Mouse (Mus musculus): ENCODE results near the gene Aldh2. TPM values are rescaled to one million over a fixed set of nuclear protein-coding genes. Genes with fewer than 3 reads are reported as not detected.

The Aldh2 gene
- polyA plus RNA-seq, 1 experiment from 2014 or later = 110 TPM

Other genes with a start within 250 kb of the Aldh2 start
- gene Trafd1, start 208.2 kb downstream of the Aldh2 start, polyA plus RNA-seq (2016; fragmentation: Nextera tagmentation; extraction: Ambion mirVana) = 103 and 109 TPM in 2 replicates
- gene Naa25, start 195.9 kb downstream of the Aldh2 start, polyA plus RNA-seq (2016; fragmentation: Nextera tagmentation; extraction: Ambion mirVana) = 49.3 and 51.4 TPM in 2 replicates
- 0.72 and 1.8 TPM in 2 replicates for gene Tmem116, start 141.9 kb downstream of the Aldh2 start, polyA plus RNA-seq (2016; fragmentation: Nextera tagmentation; extraction: Ambion mirVana)
- gene Erp29, start 141.3 kb downstream of the Aldh2 start, polyA plus RNA-seq (2016; fragmentation: Nextera tagmentation; extraction: Ambion mirVana) = 103 and 115 TPM in 2 replicates
- gene Adam1b, start 90.4 kb downstream of the Aldh2 start, polyA plus RNA-seq (2016; fragmentation: Nextera tagmentation; extraction: Ambion mirVana) = 0.10 TPM in 1 of 2 replicates, not detected in the other
- gene Adam1a, start 48.3 kb downstream of the Aldh2 start, polyA plus RNA-seq (2016; fragmentation: Nextera tagmentation; extraction: Ambion mirVana) = 3.3 and 3.7 TPM in 2 replicates
- not detected in 2 replicates for gene Gm42878, start 48.3 kb downstream of the Aldh2 start, polyA plus RNA-seq (2016; fragmentation: Nextera tagmentation; extraction: Ambion mirVana)
- gene Mapkapk5, start 47.9 kb downstream of the Aldh2 start, polyA plus RNA-seq (2016; fragmentation: Nextera tagmentation; extraction: Ambion mirVana) = 56.7 and 60.6 TPM in 2 replicates
- 1.3 and 2.0 TPM in 2 replicates for gene Acad12, start 25.1 kb upstream of the Aldh2 start, polyA plus RNA-seq (2016; fragmentation: Nextera tagmentation; extraction: Ambion mirVana)
- 1.3 and 2.5 TPM in 2 replicates for gene Acad10, start 66.7 kb upstream of the Aldh2 start, polyA plus RNA-seq (2016; fragmentation: Nextera tagmentation; extraction: Ambion mirVana)
- 45.2 and 47.3 TPM in 2 replicates for gene Brap, start 66.7 kb upstream of the Aldh2 start, polyA plus RNA-seq (2016; fragmentation: Nextera tagmentation; extraction: Ambion mirVana)
- gene Atxn2, start 117.5 kb upstream of the Aldh2 start, polyA plus RNA-seq (2016; fragmentation: Nextera tagmentation; extraction: Ambion mirVana) = 58.9 and 77.1 TPM in 2 replicates
- gene Sh2b3, start 243.8 kb upstream of the Aldh2 start, polyA plus RNA-seq (2016; fragmentation: Nextera tagmentation; extraction: Ambion mirVana) = 7.1 and 7.4 TPM in 2 replicates